Mouse (Mus musculus) right cerebral cortex, postnatal 10 days (tissue): ENCODE measurements around the gene Prune2.

ENCODE experiments used
- DNase-seq, 2 experiments: peaks; one replicate each; pipeline ENCODE4 v3.0.0; 2021; ENCODE audit warnings: low spot score in 2 of 2

Gene Prune2

GRCm38 (mm10) chr19:17006220-17006907 is 50.4 kb downstream of the Prune2 start:
- DNase-seq: no peak

GRCm38 (mm10) chr19:17011261-17011995 is 55.5 kb downstream of the Prune2 start:
- peak in 1 of 2 experiments; percentile 26 for DNase-seq

- DNase-seq: no peak
Observed at GRCm38 (mm10) chr19:17013085-17013484, 57.2 kb downstream of the Prune2 start.

GRCm38 (mm10) chr19:17014337-17015124 is 58.6 kb downstream of the Prune2 start:
- DNase-seq: no peak

DNA sequence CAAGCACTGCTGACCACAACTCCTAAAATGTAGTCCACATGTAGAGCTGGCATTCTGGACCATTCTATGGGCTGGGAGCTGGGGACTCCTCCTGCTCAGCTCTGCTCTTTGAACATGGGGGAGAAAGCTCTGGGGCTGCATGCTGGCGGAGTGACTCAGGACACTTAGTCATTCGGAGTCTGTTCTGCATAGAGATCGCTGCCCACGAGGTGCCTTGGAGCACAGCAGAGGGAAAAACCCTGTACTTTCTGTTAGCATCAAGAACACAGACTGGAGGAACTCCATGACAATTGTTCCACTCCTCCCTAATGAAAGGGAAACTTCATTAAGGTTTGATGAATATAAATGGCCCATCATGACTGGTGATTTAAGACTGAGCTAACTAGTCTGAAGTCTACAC is 68.8 kb downstream of the Prune2 start:
- no peak for DNase-seq

DNA sequence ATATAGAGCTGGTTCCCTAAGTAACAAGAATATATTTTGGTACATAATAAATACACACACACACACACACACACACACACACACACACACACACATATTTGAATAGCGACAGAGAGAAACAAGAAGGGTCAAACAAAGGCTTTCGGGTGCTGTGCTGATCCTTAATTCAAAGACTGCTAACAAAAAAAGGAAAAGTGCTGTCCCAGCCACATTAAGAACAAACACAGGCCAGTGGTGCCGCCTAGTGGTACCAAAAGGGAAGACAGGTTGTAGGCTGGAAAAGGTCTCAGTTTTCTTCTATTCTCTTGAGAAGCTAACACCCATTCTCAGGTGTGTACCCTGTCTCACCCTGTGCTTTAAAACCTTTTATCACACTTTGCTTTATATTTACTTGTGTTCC is 74.4 kb downstream of the Prune2 start:
- DNase-seq: peak; percentile 56 to 74

DNA sequence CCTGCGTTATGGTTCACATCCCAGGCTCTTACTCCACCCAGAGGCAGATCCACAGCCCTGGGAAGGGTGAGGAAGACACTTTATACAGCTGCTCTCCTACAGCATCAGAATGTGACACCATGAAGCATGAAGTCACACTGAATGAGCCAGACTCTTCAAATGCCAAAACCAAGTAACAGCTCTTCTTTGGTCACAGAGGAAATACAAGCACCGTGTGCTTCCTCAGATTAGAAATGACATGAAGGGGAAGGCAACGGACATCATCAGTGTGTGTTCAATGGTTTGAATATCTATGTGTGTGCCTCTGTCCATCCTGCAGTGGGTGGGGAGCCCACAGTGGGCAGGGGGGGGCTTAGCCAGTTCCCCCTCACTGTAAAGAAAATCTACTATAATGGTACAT is 76.4 kb downstream of the Prune2 start:
- no peak for DNase-seq

DNA sequence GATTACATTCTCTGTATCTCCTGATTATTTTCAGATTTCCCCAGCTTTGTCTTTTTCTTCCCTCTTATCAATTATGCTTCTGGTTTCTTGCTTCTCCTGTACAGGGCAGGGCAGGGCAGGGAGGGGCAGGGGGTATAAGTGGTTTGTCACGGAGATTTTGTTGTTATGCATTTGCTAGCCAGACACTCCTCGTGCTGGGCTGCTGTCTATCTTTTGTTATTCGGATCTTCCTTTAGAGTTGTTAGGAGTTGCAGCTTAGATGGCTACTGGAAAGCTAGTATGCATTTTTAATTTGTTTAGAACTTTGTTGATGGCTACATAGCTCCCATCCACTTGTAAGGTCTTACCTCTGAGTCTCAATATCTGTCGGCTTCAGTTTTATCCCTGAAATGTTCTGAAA is 91.0 kb downstream of the Prune2 start:
- DNase-seq: no peak

DNA sequence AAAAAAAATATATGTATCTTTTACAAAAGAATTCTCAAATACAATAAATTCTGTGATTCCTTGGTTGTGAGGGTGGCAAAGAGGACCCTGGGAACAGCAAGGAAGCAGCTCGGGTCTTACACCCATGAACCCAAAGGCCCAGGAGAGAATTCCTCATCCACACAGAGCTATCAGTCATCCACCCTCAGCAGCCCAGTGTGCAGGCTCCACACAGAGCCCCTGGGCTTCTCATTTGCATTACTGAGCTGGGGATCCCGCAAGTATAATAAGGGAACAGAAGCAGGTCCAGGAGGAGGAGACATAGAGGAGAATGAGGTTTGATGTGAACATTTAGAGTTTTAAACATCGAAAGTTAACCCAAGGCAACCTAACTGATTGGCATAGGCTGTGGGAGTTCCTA is 100.0 kb downstream of the Prune2 start:
- DNase-seq: no peak

- no peak for DNase-seq
Observed at GRCm38 (mm10) chr19:17060106-17060505, 104.2 kb downstream of the Prune2 start.

GRCm38 (mm10) chr19:17064421-17064820 is 108.5 kb downstream of the Prune2 start:
- DNase-seq: no peak

- no peak for DNase-seq
Observed at GRCm38 (mm10) chr19:17069067-17069466, 113.1 kb downstream of the Prune2 start.

- no peak for DNase-seq
Observed at GRCm38 (mm10) chr19:17071205-17071604, 115.3 kb downstream of the Prune2 start.

DNA sequence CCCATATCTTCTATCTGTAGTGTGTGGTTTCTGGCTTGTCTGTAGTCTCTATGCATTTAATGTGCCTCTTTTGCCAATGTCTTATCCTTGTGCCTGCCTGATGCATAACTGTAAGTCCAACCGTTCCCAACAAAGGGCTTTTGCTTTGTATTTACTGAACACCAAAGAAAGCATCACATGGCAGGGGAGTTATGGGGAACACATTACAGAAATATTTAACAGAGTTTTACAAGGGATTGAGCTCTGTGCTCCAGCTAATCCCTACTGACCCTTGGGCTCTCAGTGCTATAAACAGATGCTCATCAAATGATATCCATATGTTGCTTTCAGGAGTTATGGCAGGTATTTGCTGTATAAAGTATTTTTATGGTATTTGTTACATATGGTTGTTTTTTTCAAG is 116.3 kb downstream of the Prune2 start:
- no peak for DNase-seq

- no peak for DNase-seq
Observed at GRCm38 (mm10) chr19:17078643-17079316, 122.9 kb downstream of the Prune2 start.

DNA sequence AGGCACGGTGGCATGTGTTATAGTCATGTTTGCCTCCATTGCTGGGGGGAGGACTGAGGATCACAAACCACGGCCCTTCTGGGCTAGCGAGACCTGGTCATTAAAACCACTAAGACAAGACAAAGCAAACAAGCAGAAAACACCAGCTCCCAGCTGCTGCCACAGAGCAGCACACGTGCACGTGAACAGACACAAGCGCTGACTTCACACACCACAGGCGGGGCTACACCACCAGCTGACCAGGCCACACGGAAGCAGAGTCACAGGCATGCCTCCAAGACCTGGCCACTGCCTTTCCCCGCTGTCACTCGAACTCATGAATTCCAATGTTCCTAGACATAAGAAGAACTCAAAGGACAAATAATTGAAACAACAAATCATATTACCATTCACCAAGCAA is 125.5 kb downstream of the Prune2 start:
- DNase-seq: no peak

- no peak for DNase-seq
Observed at GRCm38 (mm10) chr19:17094067-17094466, 138.1 kb downstream of the Prune2 start.

DNA sequence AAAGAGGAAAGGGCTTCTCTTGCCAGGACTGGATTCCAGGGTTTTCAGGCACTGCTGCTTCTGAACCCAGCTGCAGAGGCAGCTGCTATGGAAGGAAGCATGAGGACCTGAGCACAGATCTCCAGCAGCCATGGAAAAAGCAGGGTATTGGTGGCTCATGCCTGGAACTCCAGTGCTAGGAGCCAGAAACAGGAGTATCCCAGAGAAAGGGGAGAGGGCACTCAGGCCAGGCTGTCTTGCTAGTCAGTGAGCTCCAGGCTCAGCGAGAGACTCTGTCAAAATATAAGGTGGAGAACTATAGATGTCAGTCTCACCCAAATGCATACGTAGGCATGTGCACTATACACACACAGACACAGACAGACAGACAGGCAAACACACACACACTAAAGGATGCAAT is 140.4 kb downstream of the Prune2 start:
- DNase-seq: no peak

DNA sequence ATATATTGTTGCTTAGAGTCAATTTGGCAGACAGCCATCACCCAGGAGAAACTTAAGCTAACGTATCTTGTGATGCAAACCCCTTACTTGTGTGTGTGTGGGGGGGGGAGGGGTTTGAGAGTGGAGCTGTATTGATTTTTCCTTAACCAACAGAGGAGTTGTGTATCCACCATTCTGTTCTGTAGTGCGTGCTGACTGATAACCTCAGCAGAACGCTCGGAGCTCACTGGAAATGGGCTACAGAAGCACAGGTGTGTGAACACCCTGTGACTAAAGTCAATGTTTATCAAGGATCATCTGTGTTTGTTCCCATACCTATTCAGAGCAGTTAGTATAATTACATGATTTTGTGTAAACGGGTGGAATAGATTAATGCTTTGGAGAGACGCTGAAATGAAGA is 141.3 kb downstream of the Prune2 start:
- DNase-seq: no peak

DNA sequence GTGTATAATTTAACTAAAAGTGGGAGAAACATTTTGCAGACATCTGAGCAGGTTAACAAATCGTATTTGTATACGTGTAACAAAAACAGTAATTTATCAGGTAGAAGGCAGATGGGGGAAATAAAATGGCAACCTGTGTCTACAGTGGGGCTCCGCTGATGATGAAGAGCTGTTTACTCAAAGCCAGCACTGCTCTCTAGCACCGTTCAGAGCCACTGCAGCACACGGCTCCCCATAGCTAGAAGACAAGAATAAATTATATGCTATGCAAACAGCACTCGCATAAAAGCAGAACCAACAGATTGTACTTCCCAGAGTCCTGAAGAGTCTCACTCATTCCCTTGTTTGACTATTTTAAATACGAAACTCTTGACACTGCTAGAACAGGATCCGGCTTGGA is 152.9 kb downstream of the Prune2 start:
- DNase-seq: no peak

DNA sequence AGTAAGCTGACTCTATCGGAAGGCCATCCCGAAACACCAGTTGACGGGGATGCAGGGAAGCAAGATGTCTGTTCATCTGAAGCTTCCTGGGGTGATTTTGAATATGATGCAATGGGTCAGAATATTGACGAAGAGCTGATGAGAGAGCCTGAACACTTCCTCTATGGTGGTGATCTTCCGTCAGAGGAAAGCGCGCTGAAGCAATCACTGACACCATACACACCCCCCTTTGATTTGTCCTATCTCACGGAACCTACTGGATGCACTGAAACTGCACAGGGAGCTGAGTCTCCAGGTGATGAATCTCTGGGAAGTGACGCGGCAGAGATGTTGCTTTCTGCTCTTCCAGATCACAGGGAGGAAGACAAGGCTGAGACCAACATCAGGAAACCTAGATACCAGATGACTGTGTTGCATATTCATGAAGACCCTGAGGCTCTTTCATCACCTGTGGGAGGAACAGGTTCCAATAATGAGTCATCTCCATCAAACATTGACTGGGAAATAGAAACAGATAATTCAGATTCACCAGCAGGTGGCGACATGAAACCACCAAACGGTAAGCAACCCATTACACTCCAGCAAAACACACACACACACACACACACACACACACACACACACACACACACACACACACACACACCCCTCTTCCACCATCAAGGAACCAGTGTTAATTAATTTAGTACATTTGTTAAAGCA is 168.3 kb downstream of the Prune2 start:
- DNase-seq: peak; percentile 62 to 78
